In genomic region chr2:25194486-25195171, GRCm38 (mm10) we compare ENCODE assay signal across 9 mouse cellular contexts. TPM values are rescaled to one million over a fixed set of nuclear protein-coding genes. Genes with fewer than 3 reads are reported as not detected.
A peak's percentile ranks its signal among the peaks of the same experiment; 100 is the strongest.
DNase-seq lines count a peak whose midpoint lies in the region; ATAC-seq and TF ChIP-seq lines count a peak whose summit lies in the region.
"Had no signal": no experiment of that assay in that cellular context is flagged by ENCODE, and none has a peak within 500 bp of the region (broad histone marks: within the 10 kb centered on the region; RNA-seq: fewer than 3 reads in every experiment).

No protein-coding gene starts in this region.

- no peak overlapping the region for H3K9ac ChIP-seq in forebrain, embryonic 15.5 days (replicated peaks)
- peak overlapping the region; percentile 72; the same call in 1 of the 2 replicates for H3K9ac ChIP-seq in ES-E14 (ENCODE audit: insufficient read depth, low read depth, low read length, poor library complexity, severe bottlenecking)
- peak overlapping the region; percentile 51; the same call in 1 of the 2 replicates for H3K9ac ChIP-seq in intestine, embryonic 15.5 days

- H3K27ac ChIP-seq in forebrain, embryonic 10.5 days = no peak overlapping the region
- H3K27ac ChIP-seq in forebrain, embryonic 15.5 days (replicated peaks) = no peak overlapping the region
- no peak overlapping the region for H3K27ac ChIP-seq in ES-E14 (ENCODE audit: insufficient read depth, low read depth, low read length, poor library complexity, severe bottlenecking)
- H3K27ac ChIP-seq in intestine, embryonic 15.5 days = peak overlapping the region; percentile 87; the same call in 1 of the 2 replicates

- 85% methylated on average over 17 of the region's 17 CpGs for WGBS in forebrain, embryonic 10.5 days
- WGBS in forebrain, embryonic 15.5 days = 88% methylated on average over 17 of the region's 17 CpGs
- 81% methylated on average over 17 of the region's 17 CpGs for WGBS in intestine, embryonic 15.5 days

- no peaks in the 10 kb centered on the region for H3K9me3 ChIP-seq in forebrain, embryonic 10.5 days
- H3K9me3 ChIP-seq in forebrain, embryonic 15.5 days = no peaks in the 10 kb centered on the region
- H3K9me3 ChIP-seq in ES-E14 (ENCODE audit: control insufficient read depth, insufficient read depth, low read depth, low read length) = no peaks in the 10 kb centered on the region
- no peaks in the 10 kb centered on the region for H3K9me3 ChIP-seq in intestine, embryonic 15.5 days

- H3K4me1 ChIP-seq in forebrain, embryonic 10.5 days = peaks cover 45% of the 10 kb centered on the region
- H3K4me1 ChIP-seq in forebrain, embryonic 15.5 days = 0 out of 2 replicates have a peak, but pooled peaks cover 3% of the 10 kb centered on the region
- peaks cover 2 to 22% of the 10 kb centered on the region in 2 experiments; a peak in 2 of 4 replicates for H3K4me1 ChIP-seq in ES-E14 (ENCODE audit: control insufficient read depth in 2 of 2, insufficient read depth in 2 of 2, low read length in 2 of 2, poor library complexity in 1 of 2)
- H3K4me1 ChIP-seq in intestine, embryonic 15.5 days (replicated peaks) = peaks cover 30% of the 10 kb centered on the region

- no peak for ATAC-seq in forebrain, embryonic 15.5 days (replicated peaks)
- ATAC-seq in intestine, embryonic 15.5 days = no peak

- 0 out of 2 replicates have a peak overlapping the region, but pooled peaks have one; percentile 38 for H3K4me3 ChIP-seq in forebrain, embryonic 10.5 days
- H3K4me3 ChIP-seq in forebrain, embryonic 15.5 days = no peak overlapping the region
- peak overlapping the region; percentile 66 to 67 for H3K4me3 ChIP-seq in ES-E14 (ENCODE audit: insufficient read depth in 1 of 2, low read depth in 1 of 2, low read length in 2 of 2, poor library complexity in 1 of 2, severe bottlenecking in 1 of 2)
- H3K4me3 ChIP-seq in intestine, embryonic 15.5 days (replicated peaks) = peak overlapping the region; percentile 40; the same call in 1 of the 2 replicates

- no peak for DNase-seq in forebrain, embryonic 10.5 days (ENCODE audit: extremely low spot score, low spot score)
- no peak for DNase-seq in ES-E14 (ENCODE audit: low read depth, low spot score)
- DNase-seq in natural killer cell, adult 2 months (ENCODE audit: low spot score in 2 of 2) = peak; percentile 74 to 82
- no peak for DNase-seq in left cerebral cortex, postnatal 36 days (ENCODE audit: low spot score in 2 of 2)
- no peak for DNase-seq in ovary, adult 18-20 months (ENCODE audit: low spot score)
- no peak for DNase-seq in testis, postnatal 10 days (ENCODE audit: low spot score)

- H3K4me2 ChIP-seq in forebrain, embryonic 15.5 days (replicated peaks) = no peak overlapping the region
- peak overlapping the region; percentile 65 for H3K4me2 ChIP-seq in intestine, embryonic 15.5 days (replicated peaks)

- peaks cover 45% of the 10 kb centered on the region for H3K27me3 ChIP-seq in forebrain, embryonic 10.5 days (ENCODE audit: poor library complexity, severe bottlenecking)
- peaks cover 29% of the 10 kb centered on the region for H3K27me3 ChIP-seq in forebrain, embryonic 15.5 days
- H3K27me3 ChIP-seq in intestine, embryonic 15.5 days (replicated peaks) = 0 out of 2 replicates have a peak, but pooled peaks cover 4% of the 10 kb centered on the region

- intact Hi-C loops in left cerebral cortex, postnatal 36 days (cut with DNase I) = loop anchor here (2.0 to 5.0 kb wide), 2 partner anchors 33 to 60 kb away; partner anchors contain the start of gene Tmem203

- in situ Hi-C loops in ES-E14 (cut with MboI; ENCODE audit: low sequenced_read_pairs in 2 of 2, unreplicated experiment in 2 of 2) = no loop called here

- H3K36me3 ChIP-seq in forebrain, embryonic 10.5 days (replicated peaks) = peaks cover 18% of the 10 kb centered on the region
- H3K36me3 ChIP-seq in forebrain, embryonic 15.5 days = peaks cover 6% of the 10 kb centered on the region
- H3K36me3 ChIP-seq in ES-E14 (ENCODE audit: control insufficient read depth, insufficient read depth, low read length, poor library complexity, severe bottlenecking) = peaks cover 4% of the 10 kb centered on the region; the same call in 1 of the 2 replicates
- peaks cover under 1% of the 10 kb centered on the region; the same call in 1 of the 2 replicates for H3K36me3 ChIP-seq in intestine, embryonic 15.5 days

TF ChIP-seq in ES-E14, 5 proteins besides CTCF, POLR2A, EP300 and RAD21:
- TF ChIP-seq CHD2 (IDR thresholded peaks at IDR 0.05; ENCODE audit: low read depth, low read length) = no peak
- no peak for TF ChIP-seq ZNF384 (IDR thresholded peaks at IDR 0.05; ENCODE audit: low read depth, low read length)
- no peak for TF ChIP-seq ZC3H11A (IDR thresholded peaks at IDR 0.05; ENCODE audit: borderline replicate concordance, low read depth, low read length)
- TF ChIP-seq MAFK (IDR thresholded peaks at IDR 0.05; ENCODE audit: insufficient read depth, low read depth, low read length) = no peak
- no peak for TF ChIP-seq HCFC1 (IDR thresholded peaks at IDR 0.05; ENCODE audit: borderline replicate concordance, insufficient read depth, low read length)

RNA-seq across cellular contexts. Expression of gene Tor4a, which starts 2.1 kb away (rescaled TPM):
- 1.3 and 1.5 TPM in 2 replicates for polyA plus RNA-seq in forebrain, embryonic 10.5 days (2016; fragmentation: Nextera tagmentation; extraction: Ambion mirVana)
- 1.3 and 1.6 TPM in 2 replicates for polyA plus RNA-seq in forebrain, embryonic 15.5 days (2015; fragmentation: Nextera tagmentation; extraction: Ambion mirVana)
- 11.1 and 17.0 TPM in 2 replicates for total RNA-seq in ES-E14 (2012; rRNA removed)
- polyA plus RNA-seq in intestine, embryonic 15.5 days (2015; fragmentation: Nextera tagmentation; extraction: Ambion mirVana) = 16.4 and 18.5 TPM in 2 replicates
- total RNA-seq in left cerebral cortex, postnatal 36 days (2021) = 1 to 10 TPM; 1.6 to 2.3 TPM

RNA-seq across cellular contexts. Expression of gene Nrarp, which starts 14.1 kb away (rescaled TPM):
- 37.4 and 40.7 TPM in 2 replicates for polyA plus RNA-seq in forebrain, embryonic 10.5 days (2016; fragmentation: Nextera tagmentation; extraction: Ambion mirVana)
- polyA plus RNA-seq in forebrain, embryonic 15.5 days (2015; fragmentation: Nextera tagmentation; extraction: Ambion mirVana) = 25.2 and 27.5 TPM in 2 replicates
- 1.9 and 2.1 TPM in 2 replicates for total RNA-seq in ES-E14 (2012; rRNA removed)
- 14.3 and 19.3 TPM in 2 replicates for polyA plus RNA-seq in intestine, embryonic 15.5 days (2015; fragmentation: Nextera tagmentation; extraction: Ambion mirVana)
- total RNA-seq in left cerebral cortex, postnatal 36 days (2021) = 10 to 100 TPM; 19.7 to 30.7 TPM

RNA-seq across cellular contexts. Expression of gene Nelfb, which starts 16.7 kb away (rescaled TPM):
- 128 and 130 TPM in 2 replicates for polyA plus RNA-seq in forebrain, embryonic 10.5 days (2016; fragmentation: Nextera tagmentation; extraction: Ambion mirVana)
- polyA plus RNA-seq in forebrain, embryonic 15.5 days (2015; fragmentation: Nextera tagmentation; extraction: Ambion mirVana) = 96.7 and 102 TPM in 2 replicates
- 50.9 and 60.9 TPM in 2 replicates for total RNA-seq in ES-E14 (2012; rRNA removed)
- polyA plus RNA-seq in intestine, embryonic 15.5 days (2015; fragmentation: Nextera tagmentation; extraction: Ambion mirVana) = 94.8 and 106 TPM in 2 replicates
- total RNA-seq in left cerebral cortex, postnatal 36 days (2021) = 10 to 100 TPM; 55.4 to 58.5 TPM

RNA-seq across cellular contexts. Expression of gene Stpg3, which starts 19.8 kb away (rescaled TPM):
- not detected in 2 replicates for polyA plus RNA-seq in forebrain, embryonic 10.5 days (2016; fragmentation: Nextera tagmentation; extraction: Ambion mirVana)
- not detected in 2 replicates for polyA plus RNA-seq in forebrain, embryonic 15.5 days (2015; fragmentation: Nextera tagmentation; extraction: Ambion mirVana)
- total RNA-seq in ES-E14 (2012; rRNA removed) = 0.45 and 1.1 TPM in 2 replicates
- polyA plus RNA-seq in intestine, embryonic 15.5 days (2015; fragmentation: Nextera tagmentation; extraction: Ambion mirVana) = not detected in 2 replicates
- under 1 TPM in 1 of 2 experiments, not detected in 1; 0.29 TPM for total RNA-seq in left cerebral cortex, postnatal 36 days (2021)
- polyA plus RNA-seq: neural tube, embryonic 11.5 days had no signal

RNA-seq across cellular contexts. Expression of gene Fam166a, which starts 23.9 kb away (rescaled TPM):
- 0.67 and 0.80 TPM in 2 replicates for polyA plus RNA-seq in forebrain, embryonic 10.5 days (2016; fragmentation: Nextera tagmentation; extraction: Ambion mirVana)
- polyA plus RNA-seq in forebrain, embryonic 15.5 days (2015; fragmentation: Nextera tagmentation; extraction: Ambion mirVana) = 1.2 TPM in 1 of 2 replicates, not detected in the other
- total RNA-seq in ES-E14 (2012; rRNA removed) = 0.49 and 0.74 TPM in 2 replicates
- polyA plus RNA-seq in intestine, embryonic 15.5 days (2015; fragmentation: Nextera tagmentation; extraction: Ambion mirVana) = not detected in 2 replicates
- not detected for total RNA-seq in left cerebral cortex, postnatal 36 days (2021)
- polyA plus RNA-seq: neural tube, embryonic 11.5 days had no signal

Comparison
In these comparisons a context has a peak if more than half of its experiments do, and no peak if none do; other contexts are left out.
1. DNase-seq: peak in natural killer cell, adult 2 months (2 of 2); none in forebrain, embryonic 10.5 days (single experiment), ES-E14 (single experiment), left cerebral cortex, postnatal 36 days (0 of 2), ovary, adult 18-20 months (single experiment) and testis, postnatal 10 days (single experiment).